Mouse (Mus musculus) hindbrain, embryonic 16.5 days (tissue): ENCODE measurements around the gene Trim41. TPM values are rescaled to one million over a fixed set of nuclear protein-coding genes. Genes with fewer than 3 reads are reported as not detected.
A peak's percentile ranks its signal among the peaks of the same experiment; 100 is the strongest.

Experiments
- ATAC-seq: fragments of 200-750 bp; cut with Nextera tagmentation; 2 replicates; pipeline ENCODE4 v1.8.0; 2017; ENCODE audit warnings: moderate TSS enrichment, moderate library complexity
- H3K27ac ChIP-seq: fragments of 300-500 bp; sonication (generic); 2 replicates; pipeline ENCODE4 v1.5.1; 2014; ENCODE audit warnings: low read depth, mild to moderate bottlenecking, control low read depth, low read length, moderate library complexity
- H3K27me3 ChIP-seq: fragments of 300-500 bp; sonication (generic); replicated peaks from 2 replicates; pipeline ENCODE4 v1.6.1; 2014; ENCODE audit warnings: low read length; ENCODE audit not compliant: control insufficient read depth, insufficient read depth
- H3K36me3 ChIP-seq: fragments of 300-500 bp; sonication (generic); 2 replicates; pipeline ENCODE4 v1.6.1; 2014; ENCODE audit warnings: mild to moderate bottlenecking, low read length, moderate library complexity, mixed read lengths; ENCODE audit not compliant: control insufficient read depth, insufficient read depth
- H3K4me1 ChIP-seq: fragments of 300-500 bp; sonication (generic); 2 replicates; pipeline ENCODE4 v1.6.1; 2014; ENCODE audit warnings: low read depth, low read length; ENCODE audit not compliant: control insufficient read depth, insufficient read depth
- H3K4me2 ChIP-seq: fragments of 300-500 bp; sonication (generic); 2 replicates; pipeline ENCODE4 v1.6.1; 2014; ENCODE audit warnings: mild to moderate bottlenecking, low read length, control low read depth, moderate library complexity
- H3K4me3 ChIP-seq: fragments of 300-500 bp; sonication (generic); 2 replicates; pipeline ENCODE4 v1.5.1; 2014; ENCODE audit warnings: mild to moderate bottlenecking, low read length, control low read depth, moderate library complexity
- H3K9ac ChIP-seq: fragments of 300-500 bp; sonication (generic); 2 replicates; pipeline ENCODE4 v1.6.1; 2014; ENCODE audit warnings: low read depth, mild to moderate bottlenecking, control low read depth, low read length, moderate library complexity
- H3K9me3 ChIP-seq: fragments of 300-500 bp; sonication (generic); 2 replicates; pipeline ENCODE4 v1.6.1; 2014; ENCODE audit warnings: mild to moderate bottlenecking, low read length, moderate library complexity; ENCODE audit not compliant: control insufficient read depth
- WGBS: fragments of 180-500 bp; shearing (Covaris S2); extraction: QIAGEN DNeasy Blood & Tissue Kit; methylation state at CpG from one replicate; pipeline ENCODE4 v1.1.7; 2014; 5-methylcytosine and 5-hydroxymethylcytosine counted together
- polyA plus RNA-seq: library from polyadenylated mRNA; unstranded; fragments of >200 nt; fragmentation: Nextera tagmentation; extraction: Ambion mirVana; gene quantifications from 2 replicates; pipeline ENCODE4 v1.2.1, GENCODE M21; 2015

The Trim41 gene
- polyA plus RNA-seq, 1 experiment from 2014 or later, result 6.5 TPM

DNA sequence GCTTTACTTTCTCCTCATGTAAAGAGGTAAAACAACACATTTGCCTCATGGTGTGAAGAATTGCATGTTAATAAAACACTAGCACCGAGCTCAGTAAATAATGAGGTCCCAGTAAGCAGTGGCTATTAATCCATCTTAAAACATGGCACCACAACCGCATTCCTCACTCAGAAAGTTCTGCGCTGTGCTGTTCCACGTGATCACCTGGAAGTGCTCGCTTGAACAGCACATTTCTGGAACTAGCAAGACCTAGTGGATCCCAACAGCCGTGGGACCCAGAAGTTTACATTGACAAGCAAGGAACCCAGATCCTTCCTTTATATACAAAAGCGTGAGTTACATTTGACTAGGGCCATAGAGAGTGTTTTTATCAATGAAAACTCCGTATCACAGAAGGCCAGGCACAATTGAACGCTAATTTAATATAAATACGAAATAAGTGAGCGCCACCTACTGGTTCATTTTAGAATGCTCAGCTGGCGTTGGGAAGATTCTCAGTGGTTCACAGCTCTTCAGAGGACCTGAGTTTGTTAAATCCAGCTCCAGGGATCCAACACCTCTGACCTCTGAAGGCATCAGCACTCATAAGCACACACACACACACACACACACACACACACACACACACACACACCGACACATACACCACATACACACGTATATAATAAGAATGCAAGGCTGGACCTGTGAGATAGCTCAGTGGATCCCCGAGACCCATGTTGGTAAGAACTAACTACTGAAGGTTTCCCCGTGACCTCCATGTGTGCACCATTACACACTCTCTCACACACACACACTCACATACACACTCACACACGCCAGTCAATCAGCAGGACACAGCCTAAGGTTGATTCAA, 42.5 kb downstream of the Trim41 start:
- H3K27ac ChIP-seq, result no peak overlapping the region

DNA sequence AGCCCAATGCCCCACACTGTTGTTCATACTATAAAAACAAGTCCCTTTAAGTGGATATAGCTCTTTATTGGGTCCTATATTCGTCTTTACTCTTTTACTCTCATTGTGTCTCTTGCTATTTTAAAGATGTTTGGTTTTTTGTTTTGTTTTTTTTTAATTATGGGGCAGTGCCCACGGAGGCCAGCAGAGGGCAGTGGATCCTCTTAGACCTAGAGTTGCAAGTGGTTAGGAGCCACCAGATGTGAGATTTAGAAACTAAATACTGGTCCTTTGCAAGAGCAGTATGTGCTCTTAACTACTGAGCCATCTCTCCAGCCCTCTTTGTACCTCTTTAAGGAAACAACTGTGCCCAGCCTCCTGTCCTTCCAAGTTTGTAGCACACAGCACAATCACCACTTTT, 45.5 kb downstream of the Trim41 start:
- Histone ChIP-seq H3K27ac (no peak overlapping the region), H3K4me3 (no peak overlapping the region), H3K36me3 (no peaks in the 10 kb centered on the region), H3K27me3 (0 out of 2 replicates have a peak, but pooled peaks cover 2% of the 10 kb centered on the region), H3K4me2 (no peak overlapping the region), H3K9me3 (no peaks in the 10 kb centered on the region), H3K4me1 (peaks cover 5% of the 10 kb centered on the region), H3K9ac (no peak overlapping the region)
- no peak for ATAC-seq
- 8% methylated on average over 2 of the region's 2 CpGs for WGBS

More for the DNA sequence above, 42.5 kb downstream of the Trim41 start:
- Histone ChIP-seq H3K9me3 (no peaks in the 10 kb centered on the region), H3K9ac (no peak overlapping the region), H3K4me1 (peaks cover 5% of the 10 kb centered on the region), H3K36me3 (no peaks in the 10 kb centered on the region), H3K4me3 (no peak overlapping the region), H3K4me2 (peak overlapping the region; percentile 48), H3K27me3 (0 out of 2 replicates have a peak, but pooled peaks cover 2% of the 10 kb centered on the region)
- ATAC-seq, result peak; percentile 71
- 35% methylated on average over 17 of the region's 17 CpGs for WGBS

DNA sequence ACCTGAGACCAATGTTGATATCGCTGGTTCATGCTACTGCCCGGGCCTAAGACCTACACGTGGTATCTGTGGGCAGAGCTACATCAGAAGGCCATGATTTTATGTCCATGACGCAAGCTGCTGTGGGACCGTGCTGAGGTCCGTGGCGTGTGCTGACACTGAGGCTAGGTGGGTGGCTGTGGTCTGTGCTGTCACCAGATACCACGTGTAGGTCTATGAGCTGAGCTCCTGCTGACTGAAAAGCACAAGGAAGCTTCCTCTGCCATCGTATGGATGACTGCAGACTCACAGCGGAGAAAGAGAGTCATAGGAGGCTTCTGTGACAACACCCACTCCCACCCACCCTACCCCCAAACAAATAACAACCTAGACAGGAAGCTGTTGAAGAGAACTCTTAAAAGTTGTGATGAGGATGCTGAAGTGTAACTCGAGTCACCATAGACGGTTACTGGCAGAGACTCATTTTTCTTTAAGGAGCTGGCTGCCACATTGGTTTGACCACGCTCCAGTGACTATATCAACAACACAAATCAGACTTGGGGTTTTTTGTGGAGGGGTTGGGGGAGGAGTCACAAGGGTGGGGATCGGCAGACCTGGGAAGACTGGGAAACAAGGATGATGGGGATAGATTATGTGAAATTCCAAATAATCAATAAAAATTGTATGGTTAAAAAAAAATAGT, 49.8 kb downstream of the Trim41 start:
- WGBS, result 86% methylated on average over 14 of the region's 14 CpGs
- Histone ChIP-seq H3K4me1 (no peaks in the 10 kb centered on the region), H3K9me3 (no peaks in the 10 kb centered on the region), H3K4me3 (no peak overlapping the region), H3K9ac (no peak overlapping the region), H3K36me3 (no peaks in the 10 kb centered on the region), H3K27ac (no peak overlapping the region), H3K4me2 (no peak overlapping the region), H3K27me3 (no peaks in the 10 kb centered on the region)
- ATAC-seq, result no peak

DNA sequence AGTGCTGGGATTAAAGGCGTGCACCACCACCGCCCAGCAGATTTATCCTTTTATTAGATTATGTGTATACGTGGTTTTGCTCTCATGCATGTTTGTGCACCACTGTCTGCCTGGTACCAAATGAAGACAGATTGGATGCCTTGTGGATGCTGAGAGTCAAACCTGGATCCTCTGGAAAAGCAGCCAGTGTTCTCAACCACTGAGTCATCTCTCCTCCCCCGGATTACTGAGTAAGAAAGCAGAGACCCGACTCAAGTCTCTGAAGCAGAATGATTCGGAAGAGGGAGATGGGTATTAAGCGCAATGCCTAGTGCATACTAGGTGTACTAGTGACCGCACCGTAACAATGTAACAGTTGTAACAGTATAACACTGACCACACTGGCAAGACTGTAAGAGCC, 53.0 kb downstream of the Trim41 start:
- WGBS, result 96% methylated on average over 9 of the region's 9 CpGs
- Histone ChIP-seq H3K4me2 (no peak overlapping the region), H3K9me3 (no peaks in the 10 kb centered on the region), H3K4me1 (no peaks in the 10 kb centered on the region), H3K9ac (no peak overlapping the region), H3K27me3 (no peaks in the 10 kb centered on the region), H3K27ac (no peak overlapping the region), H3K4me3 (no peak overlapping the region), H3K36me3 (no peaks in the 10 kb centered on the region)
- no peak for ATAC-seq

DNA sequence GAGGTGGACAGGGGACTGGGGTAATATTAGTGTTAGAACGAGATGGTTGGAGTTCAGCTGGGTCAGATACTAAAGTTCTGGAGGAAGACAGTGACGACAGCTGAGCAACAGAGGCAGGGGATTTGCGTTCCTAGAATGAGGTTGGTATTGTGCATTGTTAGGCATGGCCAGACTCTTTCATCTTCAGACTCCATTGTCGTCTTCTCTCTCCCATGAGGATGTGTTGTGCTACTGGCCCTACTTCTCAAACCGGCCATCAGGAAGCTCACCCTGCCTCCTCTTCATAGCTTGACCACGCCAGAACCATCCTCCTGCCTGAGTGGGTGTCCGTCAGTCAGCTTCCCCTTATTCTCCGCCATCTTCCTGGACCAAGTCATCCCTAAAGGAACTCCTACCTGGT, 58.1 kb downstream of the Trim41 start:
- H3K27ac ChIP-seq, result no peak overlapping the region
- H3K36me3 ChIP-seq, result no peaks in the 10 kb centered on the region
- H3K4me3 ChIP-seq, result no peak overlapping the region
- H3K9me3 ChIP-seq, result no peaks in the 10 kb centered on the region
- H3K9ac ChIP-seq, result no peak overlapping the region
- 87% methylated on average over 8 of the region's 8 CpGs for WGBS
- no peak overlapping the region for H3K4me2 ChIP-seq
- H3K27me3 ChIP-seq, result no peaks in the 10 kb centered on the region
- H3K4me1 ChIP-seq, result no peaks in the 10 kb centered on the region
- ATAC-seq, result no peak

Other genes with a start within 250 kb of the Trim41 start
- 343 and 349 TPM in 2 replicates for gene Rack1, start 17.0 kb downstream of the Trim41 start, polyA plus RNA-seq
- gene Trim7, start 8.8 kb upstream of the Trim41 start, polyA plus RNA-seq, result 1.7 and 2.7 TPM in 2 replicates
- 1.1 and 2.3 TPM in 2 replicates for gene Gm12184, start 9.3 kb upstream of the Trim41 start, polyA plus RNA-seq
- 3.6 and 5.4 TPM in 2 replicates for gene Irgm1, start 54.3 kb upstream of the Trim41 start, polyA plus RNA-seq
- 0.16 and 0.18 TPM in 2 replicates for gene Gm5431, start 84.9 kb upstream of the Trim41 start, polyA plus RNA-seq
- gene Psme2b, start 128.8 kb upstream of the Trim41 start, polyA plus RNA-seq, result 1.4 and 6.2 TPM in 2 replicates
- gene Olfr56, start 161.5 kb upstream of the Trim41 start, polyA plus RNA-seq, result not detected in 2 replicates
- gene 9930111J21Rik1, start 162.0 kb upstream of the Trim41 start, polyA plus RNA-seq, result 0.24 and 0.46 TPM in 2 replicates
- not detected in 2 replicates for gene Gm12185, start 174.9 kb upstream of the Trim41 start, polyA plus RNA-seq
- gene Tgtp1, start 176.8 kb upstream of the Trim41 start, polyA plus RNA-seq, result 0.09 and 0.25 TPM in 2 replicates
- 0.29 and 0.40 TPM in 2 replicates for gene 9930111J21Rik2, start 233.9 kb upstream of the Trim41 start, polyA plus RNA-seq
- 0.09 TPM in 1 of 2 replicates, not detected in the other for gene Tgtp2, start 246.9 kb upstream of the Trim41 start, polyA plus RNA-seq